Mouse (Mus musculus) cerebellum, postnatal 4 days (tissue): ENCODE data around the gene Hsd11b1.
"Not testable (repeated sequence)": the region's sequence is repeated elsewhere in the genome, so short reads cannot be mapped to it uniquely, and the experiment has no call there.

ENCODE experiments used
- DNase-seq, 2 experiments: peaks; one replicate each; pipeline ENCODE4 v3.0.0; 2022; ENCODE audit warnings: low spot score in 2 of 2, mixed read lengths in 1 of 2

Gene Hsd11b1

DNA sequence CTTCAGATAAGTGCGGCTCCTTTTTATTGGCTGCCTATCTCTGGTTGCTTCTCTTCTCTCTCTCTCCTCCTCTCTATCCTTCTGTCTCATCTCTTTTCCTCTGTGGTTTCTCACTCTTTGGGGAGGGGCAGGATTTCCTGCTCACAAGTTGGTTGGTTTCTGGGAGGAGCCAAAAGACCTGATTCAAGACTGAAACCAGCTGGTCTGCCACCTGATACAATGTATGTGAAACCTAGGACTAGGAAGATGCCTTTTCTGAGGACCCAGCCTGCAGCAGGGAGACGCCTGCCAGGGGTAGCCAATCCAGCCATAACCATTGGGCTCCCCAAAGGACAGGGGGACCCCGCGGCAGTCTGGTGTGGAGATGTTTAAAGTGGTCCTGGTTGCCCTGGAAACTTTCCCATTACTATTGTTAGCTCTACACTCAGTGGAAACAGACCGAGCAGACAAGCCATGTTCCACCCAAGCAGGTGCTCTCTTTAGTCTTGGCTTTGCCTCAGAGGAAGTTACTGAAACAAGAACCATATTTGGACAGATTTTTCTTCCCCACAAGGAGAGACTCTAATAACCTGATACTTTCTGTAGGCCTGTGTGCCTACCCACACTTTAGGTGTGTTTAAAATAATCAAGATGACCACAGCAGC, at the start of gene Hsd11b1:
Gene Hsd11b1, minus strand, starts transcription at position 121 of the 644 bp plus-strand sequence.
- no peak for DNase-seq

DNA sequence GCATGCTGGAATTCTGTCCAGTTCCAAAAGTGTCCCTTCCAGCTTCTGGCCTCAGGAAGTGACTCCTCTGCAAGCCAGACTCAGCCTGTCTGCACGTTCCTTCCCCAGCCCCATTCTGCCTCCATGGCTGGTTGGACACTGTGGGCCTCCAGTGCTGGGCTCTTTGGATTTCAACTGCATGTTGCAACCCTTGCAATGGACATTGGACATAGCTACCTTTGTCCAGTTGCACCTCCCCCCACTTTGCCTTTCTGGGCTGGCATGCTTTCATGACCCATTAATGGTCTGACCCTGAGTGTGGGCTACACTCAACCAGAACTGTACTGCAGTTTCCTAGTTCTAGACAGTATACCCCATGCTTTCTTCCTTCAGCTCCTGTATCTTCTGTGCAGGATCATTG, 47.7 kb upstream of the Hsd11b1 start:
- no peak for DNase-seq

DNA sequence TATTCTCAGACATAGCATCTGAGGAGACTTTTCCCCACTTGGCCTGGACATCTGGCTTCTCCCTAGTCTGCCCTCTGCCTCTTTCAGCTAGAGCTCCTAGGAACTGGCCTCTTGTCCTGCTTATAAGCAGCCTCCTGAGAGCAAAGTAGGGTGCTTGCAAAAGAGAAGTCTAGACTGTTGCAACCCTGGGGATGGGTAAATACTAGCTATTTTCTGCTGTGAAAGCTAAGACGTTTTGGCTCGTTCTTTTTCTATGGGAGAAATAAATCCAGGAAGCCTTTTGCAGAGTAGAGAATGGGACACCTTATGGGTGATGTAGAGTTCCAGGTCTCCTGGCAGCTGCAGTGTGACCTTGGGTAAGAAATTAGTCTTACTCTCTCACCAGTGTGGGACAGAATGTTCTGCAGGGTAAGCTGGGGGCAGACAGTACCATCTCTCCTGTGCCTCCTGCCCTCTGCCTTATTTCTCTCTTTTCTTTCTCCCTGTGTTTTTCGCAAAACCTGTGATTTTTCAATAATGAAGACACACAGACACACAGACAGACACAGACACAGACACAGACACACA, 46.7 kb upstream of the Hsd11b1 start:
- no peak for DNase-seq

DNA sequence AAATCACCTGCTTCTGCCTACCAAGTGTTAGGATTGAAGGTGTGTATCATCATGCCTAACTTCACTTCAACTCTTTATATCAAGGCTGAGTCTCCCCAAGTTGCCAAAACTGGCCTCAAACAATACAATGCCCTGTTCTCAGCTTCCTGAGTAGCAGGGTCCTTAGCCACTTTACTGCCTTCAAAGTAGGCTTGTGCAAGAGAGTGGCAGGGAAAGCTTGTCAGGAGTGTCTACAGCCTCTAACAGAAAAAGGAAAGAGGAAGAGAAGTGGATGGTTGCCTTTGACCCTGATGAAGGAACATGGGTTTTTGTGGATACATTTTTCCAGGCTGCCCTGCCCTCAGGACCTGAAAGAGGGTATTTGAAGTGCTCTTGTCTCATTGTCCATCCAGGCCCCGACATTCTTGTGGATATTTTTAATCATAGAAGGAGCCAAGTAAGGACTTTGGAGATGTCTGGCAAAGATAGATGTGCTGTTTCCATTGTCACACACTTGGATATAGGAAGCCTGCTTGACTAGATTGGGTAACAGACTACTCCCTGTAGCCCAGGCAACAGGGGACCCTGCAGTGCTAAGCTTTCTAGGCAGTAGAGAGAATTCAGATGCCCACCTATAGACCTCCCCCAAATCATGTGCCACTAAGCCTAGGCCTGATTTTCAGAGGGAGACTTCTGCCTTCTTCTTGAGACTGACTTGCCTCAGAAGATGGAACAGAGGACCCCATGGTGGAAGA, 46.1 kb upstream of the Hsd11b1 start:
- DNase-seq, result no peak

DNA sequence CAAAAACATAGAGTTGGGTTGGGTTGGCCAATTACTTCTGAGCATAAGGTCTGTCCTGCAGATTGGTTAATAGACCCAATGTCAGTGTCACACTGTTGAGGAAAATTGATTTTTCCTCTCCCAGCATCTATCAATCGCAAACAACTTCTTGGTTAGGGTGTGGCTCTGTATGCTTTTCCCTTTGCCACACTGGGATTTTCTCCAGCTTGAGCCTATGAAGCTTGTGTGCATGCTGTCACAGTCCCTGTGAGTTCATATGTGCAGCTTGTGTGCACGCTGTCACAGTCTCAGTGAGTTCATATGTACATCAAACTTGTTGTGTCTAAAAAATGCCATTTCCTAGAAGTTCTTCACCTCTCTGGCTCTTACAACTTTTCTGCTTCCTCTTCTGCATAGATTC, 43.0 kb upstream of the Hsd11b1 start:
- DNase-seq, result no peak

DNA sequence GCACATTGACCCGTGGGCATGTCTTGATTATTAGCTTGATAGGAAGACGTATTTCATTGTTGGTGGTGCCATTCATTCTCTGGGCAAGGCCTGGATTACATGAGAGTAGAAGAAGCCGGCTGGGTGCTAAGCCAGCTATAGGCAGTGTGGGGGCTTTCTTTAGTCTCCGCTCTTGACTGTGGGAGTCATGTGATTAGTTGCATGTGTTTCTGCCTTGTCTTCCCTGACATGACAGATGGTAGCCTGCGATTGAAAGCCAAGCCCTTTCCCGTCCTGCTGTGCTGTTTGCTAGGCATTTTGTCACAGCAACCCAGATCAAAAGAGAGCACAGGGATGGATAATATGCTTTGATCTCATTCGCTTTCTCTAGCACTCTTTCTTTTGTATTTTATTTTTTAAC, 41.5 kb upstream of the Hsd11b1 start:
- DNase-seq, result peak in 1 of 2 experiments; percentile 22

DNA sequence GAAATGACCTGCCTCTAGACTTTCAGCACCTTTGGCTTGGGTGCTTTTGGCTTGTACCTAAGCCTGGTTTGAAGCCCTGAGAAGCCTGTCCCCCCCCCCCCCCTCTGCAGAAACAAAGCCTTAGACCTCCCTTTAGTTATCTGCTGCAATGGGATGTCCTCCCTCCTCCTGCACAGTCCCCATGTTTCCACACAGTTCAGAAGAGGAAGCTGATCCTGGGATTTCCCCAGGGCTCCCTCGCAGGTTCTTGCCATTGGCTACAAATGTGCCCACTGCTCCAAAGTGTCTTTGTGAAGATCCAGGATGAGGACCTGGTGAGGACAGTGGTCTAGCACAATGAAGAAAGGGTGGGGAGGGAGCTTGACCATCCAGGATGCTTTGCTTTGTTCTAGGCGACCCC, 39.2 kb upstream of the Hsd11b1 start:
- DNase-seq, result no peak

DNA sequence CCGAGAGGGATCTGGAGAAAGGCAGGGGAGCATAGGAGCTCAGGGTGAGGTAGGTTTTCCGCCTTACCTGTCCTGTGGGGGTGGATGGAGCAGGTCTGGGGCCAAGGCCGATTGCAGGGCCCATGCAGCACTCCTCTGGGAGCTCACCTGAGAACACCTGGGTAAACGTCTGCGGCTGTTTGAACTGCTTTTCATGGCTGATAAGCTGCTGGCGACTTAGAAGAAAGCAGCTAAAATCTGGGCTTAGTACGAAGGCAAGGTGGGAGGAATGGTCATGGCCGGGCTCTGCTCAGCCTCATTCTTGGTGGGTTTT, 38.2 kb upstream of the Hsd11b1 start:
- DNase-seq, result no peak

DNA sequence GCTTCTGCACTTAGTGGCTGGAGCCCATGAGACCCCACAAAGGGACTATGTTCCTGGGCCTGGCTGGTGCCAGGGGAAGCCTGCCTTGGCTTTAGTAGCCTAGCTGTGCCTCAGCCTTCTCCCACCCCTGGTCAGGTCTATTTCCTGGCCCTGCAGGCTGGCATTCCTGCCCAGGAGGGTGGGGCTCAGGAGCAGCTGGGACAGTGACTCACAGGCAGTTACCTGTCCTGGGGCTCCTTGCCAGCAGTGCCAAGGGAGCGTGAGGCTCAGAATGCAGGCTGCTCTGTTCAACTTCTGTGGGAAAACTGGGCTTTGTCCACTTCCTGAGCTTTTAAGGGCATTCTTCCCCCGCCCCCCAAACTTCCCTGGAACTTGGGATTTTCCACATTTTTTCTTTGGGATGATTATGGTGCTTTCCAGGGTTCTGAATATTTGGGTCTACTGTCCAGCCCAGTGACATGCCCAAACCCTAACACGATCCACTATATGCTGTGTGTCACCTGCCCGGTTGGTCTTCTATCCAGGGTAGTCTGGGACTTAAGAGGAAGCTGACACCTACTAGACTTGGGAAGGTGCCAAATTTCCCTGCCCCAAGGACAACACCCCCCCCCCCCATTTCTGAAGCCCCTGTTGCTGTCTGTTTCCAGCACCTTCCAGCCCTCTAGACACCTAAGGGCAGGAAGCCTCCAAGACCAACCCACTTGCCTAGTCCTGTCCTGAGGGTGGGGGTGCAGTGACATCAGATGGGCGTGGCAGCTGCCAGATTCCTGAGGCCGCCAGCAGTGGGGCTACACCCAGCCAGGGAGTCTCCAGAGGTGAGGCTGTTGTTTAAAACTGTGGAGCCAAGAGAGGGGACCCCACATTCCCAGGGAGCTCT, 37.6 kb upstream of the Hsd11b1 start:
- DNase-seq, result no peak

DNA sequence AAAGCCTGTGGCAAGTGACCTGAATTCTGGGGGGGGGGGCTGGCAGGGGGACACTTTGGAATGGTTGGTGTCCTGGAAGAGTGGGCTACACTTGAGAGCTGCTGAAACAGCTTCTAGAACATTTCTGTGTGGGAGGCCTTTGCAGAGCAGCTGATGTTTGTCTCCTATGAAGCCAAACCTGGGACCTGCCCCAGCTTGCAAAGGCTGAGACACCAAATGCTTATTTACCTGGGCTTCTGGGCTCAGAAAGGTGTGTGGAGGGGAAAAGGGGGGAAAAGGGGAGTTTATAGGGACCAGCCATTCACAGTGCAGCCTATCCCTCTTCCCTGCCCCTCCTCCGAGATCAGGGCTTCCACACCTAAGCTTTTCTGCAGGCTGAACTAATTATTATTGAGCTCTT, 36.1 kb upstream of the Hsd11b1 start:
- no peak for DNase-seq

DNA sequence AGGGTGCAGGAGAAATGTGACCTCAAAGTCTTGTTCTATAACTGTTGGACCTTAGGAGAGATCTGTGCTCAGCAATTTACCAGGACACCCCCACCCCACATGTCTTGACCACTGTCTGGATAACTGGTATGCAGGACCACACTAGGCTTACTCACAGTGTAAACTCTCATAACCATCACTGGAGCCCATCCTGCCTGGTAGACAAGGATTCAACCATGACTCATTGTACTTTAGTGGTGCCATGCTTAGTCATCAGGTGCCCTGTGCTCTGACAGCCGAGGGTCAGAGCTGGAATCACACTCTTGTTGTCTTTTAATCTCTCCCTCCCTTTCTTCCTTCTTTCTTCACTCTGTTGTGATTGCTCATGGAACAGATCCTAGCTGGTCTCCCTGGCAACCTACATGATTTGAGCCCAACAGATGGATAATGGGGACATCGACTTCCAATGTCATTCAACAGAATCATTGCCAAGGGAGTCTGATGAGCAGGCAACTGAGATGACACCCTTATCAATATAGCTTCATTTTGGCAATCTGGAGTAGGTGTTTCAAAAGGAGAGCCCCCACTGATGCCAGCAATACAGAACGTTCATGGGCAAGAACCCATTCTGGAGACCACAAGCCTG, 34.4 kb upstream of the Hsd11b1 start:
- DNase-seq, result no peak

DNA sequence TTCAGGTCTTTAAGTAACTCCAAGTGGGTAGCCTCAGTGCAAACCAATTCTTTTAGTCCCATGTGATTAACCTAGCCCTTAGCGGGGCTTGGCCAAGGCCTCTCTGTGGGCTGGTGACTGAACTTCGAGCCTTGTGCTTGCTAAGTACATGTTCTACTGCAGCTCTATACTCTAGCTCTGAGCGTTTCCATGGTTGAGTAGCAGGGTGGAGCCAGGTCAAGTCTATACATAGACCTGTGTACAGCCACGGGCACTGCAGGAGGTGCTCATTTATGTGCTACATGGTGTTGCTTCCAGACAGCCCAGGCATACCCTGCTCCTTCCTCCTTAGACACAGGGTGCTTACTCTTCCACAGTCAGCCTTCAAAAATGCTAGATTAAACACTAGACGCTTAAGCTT, 32.0 kb upstream of the Hsd11b1 start:
- DNase-seq, result no peak

DNA sequence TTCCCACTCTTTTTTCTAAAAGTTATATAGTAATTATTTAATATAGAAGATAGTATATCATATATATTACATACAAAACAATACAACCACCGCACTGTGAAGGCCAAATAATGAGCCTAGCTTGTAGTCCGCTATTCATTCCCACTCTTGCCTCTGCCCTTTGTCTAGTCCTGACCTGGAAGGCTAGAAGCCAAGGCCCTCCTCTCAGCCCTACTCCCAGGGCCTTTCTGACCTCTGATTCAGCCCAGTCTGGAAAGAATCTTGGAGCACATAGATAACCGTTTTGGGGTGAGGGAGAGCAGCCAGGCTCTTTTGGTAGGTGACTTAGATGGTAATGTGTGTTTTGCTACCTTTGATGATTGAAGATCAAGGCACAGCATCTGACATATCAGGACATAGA, 30.1 kb upstream of the Hsd11b1 start:
- DNase-seq, result no peak

DNA sequence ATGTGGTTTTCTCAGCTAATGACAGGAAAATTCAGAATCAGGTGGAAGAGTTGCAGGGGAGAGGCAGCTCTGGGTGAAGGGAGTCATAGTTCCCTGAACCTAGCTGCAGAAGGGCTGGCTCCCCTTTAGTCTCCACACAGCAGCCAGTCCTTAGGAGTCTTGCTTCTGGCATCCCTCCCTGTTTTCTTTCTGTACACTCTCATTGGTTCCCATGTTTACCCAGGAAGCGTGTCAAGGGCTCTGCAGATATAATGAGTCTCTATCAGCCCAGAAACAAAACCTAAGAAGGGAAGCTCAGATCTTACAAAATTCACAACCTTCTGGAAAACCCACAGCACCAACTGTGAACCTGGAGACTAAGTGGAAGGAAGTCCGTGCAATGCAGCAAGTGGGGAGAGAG, 29.2 kb upstream of the Hsd11b1 start:
- DNase-seq, result no peak

DNA sequence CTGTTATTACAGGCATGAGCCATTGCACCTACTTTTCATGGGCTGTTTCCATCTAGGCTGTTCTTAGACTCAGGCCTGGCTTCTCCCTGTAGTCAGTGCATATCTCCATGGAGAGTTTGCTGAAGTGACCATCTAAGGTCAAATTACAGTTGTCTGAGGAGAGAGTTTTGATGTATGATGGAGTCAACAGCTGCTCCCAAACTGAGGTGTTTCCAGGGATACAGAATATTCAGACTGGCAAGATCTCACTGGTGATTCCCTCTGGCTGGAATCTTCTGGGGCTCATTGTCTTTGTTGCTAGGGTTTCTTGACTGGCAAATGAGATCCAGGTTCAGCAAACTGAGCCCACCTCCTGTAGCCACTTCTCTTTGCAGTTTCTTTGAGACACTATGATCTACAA, 26.8 kb upstream of the Hsd11b1 start:
- no peak for DNase-seq

DNA sequence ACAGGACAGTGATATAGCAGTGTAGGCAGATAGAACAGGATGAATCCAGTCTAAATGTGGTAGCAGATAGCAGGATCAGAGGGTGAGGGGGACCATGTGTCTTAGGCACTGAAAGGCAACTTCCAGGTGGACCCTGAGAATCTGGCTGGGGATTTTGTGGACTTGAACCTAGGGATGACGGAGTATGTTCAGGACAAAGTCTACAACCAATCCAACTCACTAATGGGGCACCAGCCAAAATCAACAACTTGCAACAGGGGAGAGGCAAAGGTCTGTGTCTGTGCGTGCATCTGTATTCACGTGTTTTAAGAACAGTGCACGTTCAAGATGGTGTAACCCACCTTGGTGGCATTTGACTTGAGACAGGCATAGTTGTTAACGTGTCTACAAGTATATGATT, 26.0 kb upstream of the Hsd11b1 start:
- DNase-seq, result no peak

DNA sequence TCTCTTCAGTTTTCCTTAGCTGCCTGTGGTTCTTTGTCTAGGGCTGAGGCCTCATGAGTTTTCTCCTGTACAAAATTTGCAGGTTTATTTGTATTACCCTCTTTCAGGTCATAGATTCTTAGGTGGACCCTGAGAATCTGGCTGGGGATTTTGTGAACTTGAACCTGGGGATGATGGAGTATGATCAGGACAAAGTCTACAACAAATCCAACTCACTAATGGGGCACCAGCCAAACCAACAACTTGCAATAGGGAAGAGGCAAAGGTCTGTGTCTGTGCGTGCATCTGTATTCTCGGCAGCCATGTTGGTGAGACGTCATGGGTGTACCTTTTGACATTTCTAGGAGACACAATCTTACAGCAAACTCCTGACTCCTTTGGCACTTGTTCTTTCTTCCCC, 25.2 kb upstream of the Hsd11b1 start:
- no peak for DNase-seq

DNA sequence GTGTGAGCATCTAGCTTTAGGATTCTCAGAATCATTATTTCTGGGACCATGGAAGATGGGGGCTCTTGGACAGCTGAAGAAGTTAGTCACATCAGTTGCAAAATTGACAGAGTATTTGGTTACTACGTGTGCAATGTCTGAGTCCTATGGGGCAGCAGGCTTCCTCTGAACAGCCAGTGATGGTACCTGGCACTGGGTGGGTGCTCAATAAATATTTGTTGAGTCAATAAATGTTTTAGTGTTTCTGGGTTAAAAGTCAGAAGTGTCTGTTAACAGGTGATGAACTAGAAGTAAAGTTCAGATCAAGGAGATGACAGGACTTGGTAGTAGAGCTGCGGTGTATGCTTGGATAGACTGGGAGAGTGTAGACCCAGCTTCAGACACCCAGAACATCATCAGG, 23.7 kb upstream of the Hsd11b1 start:
- DNase-seq, result no peak

DNA sequence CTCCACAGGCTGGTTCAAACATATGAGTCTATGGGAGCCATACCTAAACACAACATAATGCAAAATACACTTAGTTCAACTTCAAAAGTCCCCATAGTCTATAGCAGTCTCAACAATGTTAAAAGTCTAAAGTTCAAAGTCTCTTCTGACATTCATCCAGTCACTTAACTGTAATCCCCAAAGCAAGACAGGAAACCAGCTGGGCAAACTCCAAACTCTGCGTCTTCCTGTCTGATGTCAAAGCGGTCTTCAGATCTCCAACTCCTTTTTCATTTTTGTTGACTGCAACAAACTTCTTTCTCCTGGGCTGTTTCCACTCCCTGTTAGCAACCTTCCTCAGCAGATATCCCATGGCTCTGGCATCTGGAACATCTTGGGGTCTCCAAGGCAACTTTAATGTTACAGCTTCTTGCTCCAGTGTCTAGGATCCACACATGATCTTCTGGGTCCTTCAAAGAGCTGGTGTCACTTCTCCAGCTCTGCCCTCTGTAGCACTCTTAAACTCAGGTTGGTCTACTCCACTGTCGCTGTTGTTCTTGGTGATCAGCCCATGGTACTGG, 22.0 kb upstream of the Hsd11b1 start:
- not testable (repeated sequence) for DNase-seq

DNA sequence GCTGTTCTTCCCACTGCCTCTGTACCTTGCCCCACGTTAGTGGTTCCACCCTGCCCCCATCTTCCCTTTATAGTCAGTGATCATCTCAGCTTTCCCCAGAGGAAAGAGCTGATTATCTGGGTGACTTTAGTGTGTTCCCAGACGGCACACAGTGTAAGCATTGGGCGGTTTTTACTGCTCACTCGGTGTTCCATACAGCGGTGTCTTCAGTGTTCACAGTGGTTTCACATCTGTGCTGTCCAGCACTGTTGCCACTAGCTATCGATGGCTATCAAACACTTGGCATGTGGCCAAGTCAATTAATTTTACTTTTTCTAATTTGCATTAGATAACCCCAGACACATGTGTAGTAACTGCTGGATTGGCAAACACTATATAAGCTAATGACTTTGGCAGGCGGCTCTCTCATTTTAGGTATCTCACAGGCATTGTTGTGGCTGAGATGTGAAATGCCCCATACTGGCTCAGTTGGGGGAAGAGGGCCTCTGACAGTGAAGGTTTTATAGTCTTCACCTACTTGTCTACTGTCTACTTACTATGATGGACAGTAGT, 20.4 kb upstream of the Hsd11b1 start:
- DNase-seq, result no peak

DNA sequence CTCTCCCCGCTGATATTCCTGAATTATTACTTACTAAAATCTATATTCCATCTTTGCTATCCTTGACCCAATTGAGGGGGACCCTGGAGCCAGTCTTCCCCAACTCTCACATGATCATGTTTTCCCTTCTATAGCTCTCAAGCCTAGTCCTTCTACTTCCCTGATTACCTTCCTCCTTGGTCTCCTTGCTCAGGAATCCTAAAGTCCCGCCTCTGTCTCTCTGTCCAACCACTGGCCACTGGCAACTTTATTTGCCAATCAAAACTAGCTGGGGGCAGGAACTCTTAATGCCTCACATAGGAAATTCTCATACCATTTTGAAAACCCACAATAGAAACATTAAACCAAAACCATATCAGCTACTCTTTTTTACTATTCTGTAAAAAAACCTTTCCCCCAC, 17.5 kb upstream of the Hsd11b1 start:
- DNase-seq, result no peak
